In the genomic region with DNA sequence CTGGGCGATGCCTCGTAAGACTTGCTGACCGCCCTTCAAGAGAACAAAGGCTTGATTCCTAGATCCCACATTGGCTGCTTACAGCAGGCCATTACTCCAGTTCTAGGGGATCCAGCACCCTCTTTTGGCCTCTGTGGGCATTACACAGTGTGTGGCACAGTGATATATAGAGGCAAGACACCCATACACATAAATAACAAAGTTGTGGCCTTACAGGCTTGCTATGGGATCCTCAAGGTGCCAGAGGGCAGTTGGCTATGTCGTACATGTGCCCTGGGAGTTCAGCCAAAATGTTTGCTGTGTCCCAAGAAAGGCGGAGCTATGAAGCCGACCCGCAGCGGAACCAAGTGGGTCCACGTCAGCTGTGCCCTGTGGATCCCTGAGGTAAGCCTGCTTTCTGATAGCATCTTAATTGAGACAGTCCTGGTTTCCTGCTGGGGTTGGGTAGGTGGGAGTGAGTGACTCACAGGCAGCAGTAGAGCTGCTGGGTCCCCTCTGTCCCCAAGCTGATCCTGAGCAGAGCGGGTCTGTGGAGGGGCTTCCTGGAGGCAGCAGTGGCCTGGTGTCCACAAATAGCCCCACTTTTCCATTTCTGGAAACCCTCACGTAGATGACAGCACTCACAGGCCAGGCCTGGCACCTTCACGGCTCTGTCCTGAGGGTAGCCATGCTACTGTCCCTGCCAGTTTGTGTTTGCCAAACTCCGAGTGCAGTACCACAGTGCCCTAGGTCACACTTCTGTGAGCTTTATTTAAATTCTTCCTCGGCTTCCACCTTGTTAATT, we compare ENCODE assay signal across 8 mouse cellular contexts. TPM values are rescaled to one million over a fixed set of nuclear protein-coding genes. Genes with fewer than 3 reads are reported as not detected.
A peak's percentile ranks its signal among the peaks of the same experiment; 100 is the strongest.
DNase-seq lines count a peak whose midpoint lies in the region; ATAC-seq lines count a peak whose summit lies in the region.

No protein-coding gene starts in this region.

- no peak overlapping the region for H3K27ac ChIP-seq in liver, embryonic 16.5 days (ENCODE audit: low read length)

- ATAC-seq in liver, embryonic 16.5 days (ENCODE audit: low read depth) = peak; percentile 47; the same call in 1 of the 2 replicates

- no peak overlapping the region for H3K9ac ChIP-seq in liver, embryonic 16.5 days (ENCODE audit: low read depth, low read length)

- H3K4me3 ChIP-seq in liver, embryonic 16.5 days (ENCODE audit: low read depth, low read length) = no peak overlapping the region

- H3K4me1 ChIP-seq in liver, embryonic 16.5 days (ENCODE audit: control insufficient read depth, low read depth, low read length) = no peaks in the 10 kb centered on the region; the same call in 1 of the 2 replicates

- H3K27me3 ChIP-seq in liver, embryonic 16.5 days (ENCODE audit: control insufficient read depth, insufficient read depth, low read depth, low read length) = no peaks in the 10 kb centered on the region

- H3K9me3 ChIP-seq in liver, embryonic 16.5 days (replicated peaks; ENCODE audit: control insufficient read depth, low read length) = no peaks in the 10 kb centered on the region

- H3K36me3 ChIP-seq in liver, embryonic 16.5 days (ENCODE audit: control insufficient read depth, insufficient read depth) = peaks cover 29% of the 10 kb centered on the region

- intact Hi-C loops in heart, postnatal 25 days (cut with DNase I) = loop anchor here (5.0 kb wide), 2 partner anchors 33 to 418 kb away; no protein-coding TSS in a partner anchor
- intact Hi-C loops in gastrocnemius, postnatal 14 days (cut with DNase I; ENCODE audit: low total_unique reads) = loop anchor here (5.0 kb wide), 1 partner anchor 373 kb away; no protein-coding TSS in a partner anchor

- 80% methylated on average over 14 of the region's 14 CpGs for WGBS in liver, embryonic 16.5 days (ENCODE audit: insufficient replicate concordance)

- DNase-seq in heart, adult 11 months = peak; percentile 97
- DNase-seq in heart, postnatal 25 days (ENCODE audit: low spot score) = no peak
- peak; percentile 49 for DNase-seq in WW6 (ENCODE audit: low read depth, low spot score)
- DNase-seq in cerebellum, postnatal 25 days = peak; percentile 72 to 84
- DNase-seq in gastrocnemius, postnatal 14 days = peak; percentile 43
- peak; percentile 57 for DNase-seq in induced T-regulatory cell, adult 2 months (ENCODE audit: low read depth)
- DNase-seq in retina, postnatal 1 day = peak; percentile 69

- no peak overlapping the region for H3K4me2 ChIP-seq in liver, embryonic 16.5 days (ENCODE audit: low read depth, low read length)

RNA-seq across cellular contexts. Expression of a gene that starts 44.5 kb away (rescaled TPM):
- 10 to 100 TPM; 29.9 to 36.7 TPM for total RNA-seq in heart, postnatal 25 days (2021)
- total RNA-seq in gastrocnemius, postnatal 14 days (2021) = 10 to 100 TPM; 16.4 to 22.3 TPM
- 6.5 and 6.8 TPM in 2 replicates for polyA plus RNA-seq in liver, embryonic 16.5 days (2015; fragmentation: Nextera tagmentation; extraction: Ambion mirVana)
